Comparison of ENCODE assay signal across 7 mouse cellular contexts in genomic region chr4:123748726-123749415, GRCm38 (mm10). TPM values are rescaled to one million over a fixed set of nuclear protein-coding genes. Genes with fewer than 3 reads are reported as not detected.
DNase-seq lines count a peak whose midpoint lies in the region; ATAC-seq and TF ChIP-seq lines count a peak whose summit lies in the region.

No protein-coding gene starts in this region.

- no peak for TF ChIP-seq EP300 in lung, postnatal 0 days (IDR thresholded peaks at IDR 0.05)

- peak overlapping the region; percentile 94 for H3K4me3 ChIP-seq in lung, postnatal 0 days (ENCODE audit: low read depth, low read length)
- H3K4me3 ChIP-seq in embryonic facial prominence, embryonic 11.5 days (ENCODE audit: low read depth, low read length), result peak overlapping the region; percentile 96
- peak overlapping the region; percentile 98 for H3K4me3 ChIP-seq in intestine, embryonic 16.5 days (ENCODE audit: low read length)
- H3K4me3 ChIP-seq in olfactory bulb, adult 2 months (ENCODE audit: insufficient read depth, low read depth, low read length), result peak overlapping the region; percentile 86

- DNase-seq in lung, postnatal 0 days (ENCODE audit: low spot score), result peak; percentile 22
- no peak for DNase-seq in lung, postnatal 25 days (ENCODE audit: low spot score)
- no peak for DNase-seq in embryonic facial prominence, embryonic 11.5 days (ENCODE audit: low spot score)
- no peak for DNase-seq in spleen, postnatal 36 days (ENCODE audit: low spot score in 2 of 2)
- DNase-seq in lung, postnatal 10 days, result no peak

- no peaks in the 10 kb centered on the region for H3K9me3 ChIP-seq in lung, postnatal 0 days (ENCODE audit: low read length)
- H3K9me3 ChIP-seq in embryonic facial prominence, embryonic 11.5 days (replicated peaks; ENCODE audit: control insufficient read depth, low read length), result no peaks in the 10 kb centered on the region
- no peaks in the 10 kb centered on the region for H3K9me3 ChIP-seq in intestine, embryonic 16.5 days (ENCODE audit: control insufficient read depth, low read length)

- no peak for ATAC-seq in lung, postnatal 0 days
- ATAC-seq in embryonic facial prominence, embryonic 11.5 days (replicated peaks; ENCODE audit: insufficient number of reproducible peaks, low FRiP score, low TSS enrichment, low read depth), result no peak
- no peak for ATAC-seq in intestine, embryonic 16.5 days

- no peaks in the 10 kb centered on the region for H3K36me3 ChIP-seq in lung, postnatal 0 days (ENCODE audit: insufficient read depth, low read length)
- no peaks in the 10 kb centered on the region for H3K36me3 ChIP-seq in embryonic facial prominence, embryonic 11.5 days (replicated peaks; ENCODE audit: control insufficient read depth, insufficient read depth, low read depth, low read length)
- H3K36me3 ChIP-seq in intestine, embryonic 16.5 days (ENCODE audit: control insufficient read depth, insufficient read depth, low read length), result no peaks in the 10 kb centered on the region

- H3K9ac ChIP-seq in lung, postnatal 0 days (replicated peaks; ENCODE audit: low read depth), result peak overlapping the region; percentile 97
- peak overlapping the region; percentile 88 for H3K9ac ChIP-seq in embryonic facial prominence, embryonic 11.5 days (replicated peaks; ENCODE audit: low read length)
- peak overlapping the region; percentile 89 for H3K9ac ChIP-seq in intestine, embryonic 16.5 days (ENCODE audit: low read depth, low read length)

- no peaks in the 10 kb centered on the region for H3K27me3 ChIP-seq in lung, postnatal 0 days (replicated peaks; ENCODE audit: insufficient read depth, low read length)
- no peaks in the 10 kb centered on the region for H3K27me3 ChIP-seq in embryonic facial prominence, embryonic 11.5 days (ENCODE audit: control insufficient read depth, insufficient read depth, low read length)
- no peaks in the 10 kb centered on the region for H3K27me3 ChIP-seq in intestine, embryonic 16.5 days (replicated peaks; ENCODE audit: control insufficient read depth, insufficient read depth, low read length)

- no peak overlapping the region for H3K27ac ChIP-seq in lung, postnatal 0 days (ENCODE audit: low read length)
- no peak overlapping the region for H3K27ac ChIP-seq in embryonic facial prominence, embryonic 11.5 days (replicated peaks; ENCODE audit: low read depth, low read length)
- H3K27ac ChIP-seq in intestine, embryonic 16.5 days (ENCODE audit: low read length), result peak overlapping the region; percentile 83
- H3K27ac ChIP-seq in olfactory bulb, adult 2 months (ENCODE audit: insufficient read depth, low read depth, low read length), result no peak overlapping the region

- 9% methylated on average over 10 of the region's 10 CpGs for WGBS in lung, postnatal 0 days
- 17% methylated on average over 10 of the region's 10 CpGs for WGBS in embryonic facial prominence, embryonic 11.5 days
- WGBS in intestine, embryonic 16.5 days, result 11% methylated on average over 10 of the region's 10 CpGs
- 4% methylated on average over 10 of the region's 10 CpGs for WGBS in olfactory bulb, adult 2 months

- peaks cover 3% of the 10 kb centered on the region; the same call in 1 of the 2 replicates for H3K4me1 ChIP-seq in lung, postnatal 0 days (ENCODE audit: insufficient read depth, low read depth, low read length)
- no peaks in the 10 kb centered on the region; the same call in 1 of the 2 replicates for H3K4me1 ChIP-seq in embryonic facial prominence, embryonic 11.5 days (ENCODE audit: control insufficient read depth, insufficient read depth, low read length)
- peaks cover 8% of the 10 kb centered on the region for H3K4me1 ChIP-seq in intestine, embryonic 16.5 days (ENCODE audit: control insufficient read depth, insufficient read depth, low read length)
- H3K4me1 ChIP-seq in olfactory bulb, adult 2 months (ENCODE audit: control insufficient read depth, insufficient read depth, low read length), result peaks cover 7% of the 10 kb centered on the region

- H3K4me2 ChIP-seq in lung, postnatal 0 days (replicated peaks; ENCODE audit: low read depth, low read length), result peak overlapping the region; percentile 84
- H3K4me2 ChIP-seq in embryonic facial prominence, embryonic 11.5 days (ENCODE audit: low read depth, low read length), result peak overlapping the region; percentile 67
- H3K4me2 ChIP-seq in intestine, embryonic 16.5 days (ENCODE audit: low read depth, low read length), result peak overlapping the region; percentile 75

- no peak for TF ChIP-seq POLR2A in olfactory bulb, adult 2 months (IDR thresholded peaks at IDR 0.05; ENCODE audit: insufficient read depth, low read depth, low read length)

- TF ChIP-seq CTCF in lung, postnatal 0 days (IDR thresholded peaks at IDR 0.05), result no peak
- TF ChIP-seq CTCF in olfactory bulb, adult 2 months (IDR thresholded peaks at IDR 0.05; ENCODE audit: insufficient read depth, low read depth, low read length), result no peak

RNA-seq across cellular contexts. Expression of gene Akirin1, which starts 1.3 kb away (rescaled TPM):
- polyA plus RNA-seq in lung, postnatal 0 days (2015; fragmentation: Nextera tagmentation; extraction: Ambion mirVana), result 37.9 and 40.5 TPM in 2 replicates
- polyA plus RNA-seq in embryonic facial prominence, embryonic 11.5 days (2014; fragmentation: Nextera tagmentation; extraction: Ambion mirVana), result 87.2 and 88.0 TPM in 2 replicates
- 35.7 and 36.2 TPM in 2 replicates for polyA plus RNA-seq in intestine, embryonic 16.5 days (2015; fragmentation: Nextera tagmentation; extraction: Ambion mirVana)
- not detected in 2 replicates for polyA plus RNA-seq in olfactory bulb, adult 2 months (2012; ENCODE audit: insufficient read depth, insufficient read length, low replicate concordance, missing spikeins)

RNA-seq across cellular contexts. Expression of gene Ndufs5, which starts 30.9 kb away (rescaled TPM):
- 246 and 263 TPM in 2 replicates for polyA plus RNA-seq in lung, postnatal 0 days (2015; fragmentation: Nextera tagmentation; extraction: Ambion mirVana)
- 308 and 321 TPM in 2 replicates for polyA plus RNA-seq in embryonic facial prominence, embryonic 11.5 days (2014; fragmentation: Nextera tagmentation; extraction: Ambion mirVana)
- 322 and 330 TPM in 2 replicates for polyA plus RNA-seq in intestine, embryonic 16.5 days (2015; fragmentation: Nextera tagmentation; extraction: Ambion mirVana)
- polyA plus RNA-seq in olfactory bulb, adult 2 months (2012; ENCODE audit: insufficient read depth, insufficient read length, low replicate concordance, missing spikeins), result not detected in 2 replicates

RNA-seq across cellular contexts. Expression of gene Rhbdl2, which starts 38.8 kb away (rescaled TPM):
- polyA plus RNA-seq in lung, postnatal 0 days (2015; fragmentation: Nextera tagmentation; extraction: Ambion mirVana), result 0.25 and 0.35 TPM in 2 replicates
- 0.46 and 0.91 TPM in 2 replicates for polyA plus RNA-seq in embryonic facial prominence, embryonic 11.5 days (2014; fragmentation: Nextera tagmentation; extraction: Ambion mirVana)
- polyA plus RNA-seq in intestine, embryonic 16.5 days (2015; fragmentation: Nextera tagmentation; extraction: Ambion mirVana), result 2.6 and 4.3 TPM in 2 replicates
- polyA plus RNA-seq in olfactory bulb, adult 2 months (2012; ENCODE audit: insufficient read depth, insufficient read length, low replicate concordance, missing spikeins), result not detected in 2 replicates

Comparison
In these comparisons a context has a peak if more than half of its experiments do, and no peak if none do; other contexts are left out.
1. RNA of gene Akirin1, which starts 1.3 kb away (polyA plus RNA-seq): 87.2 to 88.0 TPM in embryonic facial prominence, embryonic 11.5 days, 37.9 to 40.5 TPM in lung, postnatal 0 days and 35.7 to 36.2 TPM in intestine, embryonic 16.5 days; not detected in olfactory bulb, adult 2 months; every median in the first group is over 10 times any median in the second.
2. Peak in every context shown above with its lines, with median percentiles within 50 percentile points of each other: H3K4me2 ChIP-seq, H3K4me3 ChIP-seq and H3K9ac ChIP-seq.